Mouse (Mus musculus) forebrain, embryonic 13.5 days (tissue): ENCODE measurements around the gene Havcr1. TPM values are rescaled to one million over a fixed set of nuclear protein-coding genes. Genes with fewer than 3 reads are reported as not detected.
"Not testable (repeated sequence)": the region's sequence is repeated elsewhere in the genome, so short reads cannot be mapped to it uniquely, and the experiment has no call there.

ENCODE experiments used
- ATAC-seq: fragments of 200-750 bp; cut with Nextera tagmentation; 2 replicates; pipeline ENCODE4 v1.8.0; 2017
- H3K27ac ChIP-seq: fragments of 300-500 bp; sonication (generic); 2 replicates; pipeline ENCODE4 v1.5.1; 2015; ENCODE audit warnings: inconsistent platforms, mild to moderate bottlenecking, moderate library complexity
- H3K27me3 ChIP-seq: fragments of 300-500 bp; sonication (generic); 2 replicates; pipeline ENCODE4 v1.6.1; 2015; ENCODE audit warnings: mild to moderate bottlenecking, inconsistent platforms
- H3K36me3 ChIP-seq: fragments of 300-500 bp; sonication (generic); 2 replicates; pipeline ENCODE4 v1.6.1; 2015; ENCODE audit warnings: mild to moderate bottlenecking, inconsistent platforms; ENCODE audit not compliant: poor library complexity, severe bottlenecking
- H3K4me1 ChIP-seq: fragments of 300-500 bp; sonication (generic); 2 replicates; pipeline ENCODE4 v1.6.1; 2015; ENCODE audit warnings: inconsistent platforms
- H3K4me2 ChIP-seq: fragments of 300-500 bp; sonication (generic); 2 replicates; pipeline ENCODE4 v1.6.1; 2015; ENCODE audit warnings: inconsistent platforms, mild to moderate bottlenecking, moderate library complexity
- H3K4me3 ChIP-seq: fragments of 300-500 bp; sonication (generic); 2 replicates; pipeline ENCODE4 v1.5.1; 2015; ENCODE audit warnings: mild to moderate bottlenecking, inconsistent platforms
- H3K9ac ChIP-seq: fragments of 300-500 bp; sonication (generic); 2 replicates; pipeline ENCODE4 v1.6.1; 2015; ENCODE audit warnings: mild to moderate bottlenecking, inconsistent platforms
- H3K9me3 ChIP-seq: fragments of 300-500 bp; sonication (generic); replicated peaks from 2 replicates; pipeline ENCODE4 v1.6.1; 2016; ENCODE audit warnings: inconsistent platforms
- WGBS: fragments of 180-500 bp; shearing (Covaris S2); methylation state at CpG from one replicate; pipeline ENCODE4 v1.1.7; 2015; 5-methylcytosine and 5-hydroxymethylcytosine counted together
- polyA plus RNA-seq: library from polyadenylated mRNA; unstranded; fragments of >200 nt; fragmentation: Nextera tagmentation; extraction: Ambion mirVana; gene quantifications from 2 replicates; pipeline ENCODE4 v1.2.1, GENCODE M21; 2015

Gene Havcr1
- polyA plus RNA-seq, 1 experiment from 2014 or later, result not detected

DNA sequence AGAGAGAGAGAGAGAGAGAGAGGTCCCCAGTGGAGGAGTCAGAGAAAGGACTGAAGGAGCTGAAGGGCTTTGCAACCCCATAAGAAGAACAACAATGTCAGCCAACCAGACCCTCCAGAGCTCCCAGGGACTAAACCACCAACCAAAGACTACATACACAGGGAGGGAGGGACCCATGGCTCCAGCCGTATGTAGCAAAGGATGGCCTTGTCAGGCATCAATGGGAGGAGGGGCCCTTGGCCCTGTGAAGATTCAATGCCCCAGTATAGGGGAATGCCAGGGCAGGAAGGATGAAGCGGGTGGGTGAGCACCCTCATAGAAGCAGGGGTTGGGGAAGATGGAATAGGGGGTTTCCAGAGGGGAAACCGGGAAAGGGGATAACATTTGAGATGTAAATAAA lies 6.8 kb downstream of the Havcr1 start:
- H3K4me3 ChIP-seq, result no peak overlapping the region
- no peak overlapping the region for H3K27ac ChIP-seq
- H3K36me3 ChIP-seq, result no peaks in the 10 kb centered on the region
- WGBS, result 85% methylated on average over 3 of the region's 3 CpGs
- ATAC-seq, result no peak
- H3K4me1 ChIP-seq, result no peaks in the 10 kb centered on the region
- no peaks in the 10 kb centered on the region for H3K9me3 ChIP-seq
- H3K27me3 ChIP-seq, result no peaks in the 10 kb centered on the region
- no peak overlapping the region for H3K4me2 ChIP-seq
- no peak overlapping the region for H3K9ac ChIP-seq

DNA sequence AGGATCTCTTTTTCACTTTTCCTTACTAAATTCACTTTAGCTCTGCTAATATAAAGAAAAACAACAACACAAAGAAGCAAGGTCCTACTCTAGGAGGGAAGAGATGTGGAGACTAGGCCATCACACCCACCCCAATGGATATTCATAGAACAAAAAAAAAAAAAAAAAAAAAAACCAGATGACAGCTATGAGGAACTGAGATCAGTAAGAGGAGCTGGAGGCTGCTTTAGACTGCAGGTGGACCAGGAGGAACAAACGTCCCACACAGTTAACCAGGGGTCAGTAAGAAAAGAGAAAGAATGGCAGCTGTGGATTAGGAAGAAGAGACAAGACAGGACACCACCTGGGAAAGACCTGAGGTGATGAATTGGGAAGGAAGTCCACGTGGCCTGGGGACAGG lies 13.1 kb downstream of the Havcr1 start:
- ATAC-seq, result no peak
- H3K27ac ChIP-seq, result no peak overlapping the region
- no peak overlapping the region for H3K4me3 ChIP-seq
- no peak overlapping the region for H3K9ac ChIP-seq
- H3K4me2 ChIP-seq, result no peak overlapping the region
- no peaks in the 10 kb centered on the region for H3K27me3 ChIP-seq
- H3K36me3 ChIP-seq, result no peaks in the 10 kb centered on the region
- no peaks in the 10 kb centered on the region for H3K9me3 ChIP-seq
- no peaks in the 10 kb centered on the region for H3K4me1 ChIP-seq
- WGBS, result 61% methylated on average over 2 of the region's 2 CpGs

- Histone ChIP-seq H3K27me3 (no peaks in the 10 kb centered on the region), H3K36me3 (no peaks in the 10 kb centered on the region), H3K4me2 (no peak overlapping the region), H3K4me1 (0 out of 2 replicates have a peak, but pooled peaks cover 3% of the 10 kb centered on the region), H3K27ac (no peak overlapping the region), H3K9ac (no peak overlapping the region), H3K4me3 (no peak overlapping the region), H3K9me3 (no peaks in the 10 kb centered on the region)
- ATAC-seq, result no peak
- WGBS, result 87% methylated on average over 2 of the region's 2 CpGs
These were observed 18.8 kb downstream of the Havcr1 start for GRCm38 (mm10) chr11:46753662-46754061.

GRCm38 (mm10) chr11:46754669-46755068 lies 19.8 kb downstream of the Havcr1 start:
- 26% methylated on average over 4 of the region's 4 CpGs for WGBS
- Histone ChIP-seq H3K27me3 (no peaks in the 10 kb centered on the region), H3K9ac (no peak overlapping the region), H3K4me3 (no peak overlapping the region), H3K36me3 (no peaks in the 10 kb centered on the region), H3K4me1 (0 out of 2 replicates have a peak, but pooled peaks cover 3% of the 10 kb centered on the region), H3K9me3 (no peaks in the 10 kb centered on the region), H3K27ac (no peak overlapping the region), H3K4me2 (no peak overlapping the region)
- no peak; the same call in 1 of the 2 replicates for ATAC-seq

- H3K9me3 ChIP-seq, H3K27ac ChIP-seq, H3K4me1 ChIP-seq, H3K4me3 ChIP-seq, H3K9ac ChIP-seq, H3K4me2 ChIP-seq, H3K27me3 ChIP-seq, H3K36me3 ChIP-seq: not testable (repeated sequence)
- ATAC-seq, result peak; percentile 51; the same call in 1 of the 2 replicates
- WGBS, result 84% methylated on average over 6 of the region's 6 CpGs
These were observed 20.8 kb downstream of the Havcr1 start for GRCm38 (mm10) chr11:46755714-46756113.

GRCm38 (mm10) chr11:46776879-46777278 lies 42.0 kb downstream of the Havcr1 start:
- Histone ChIP-seq H3K36me3 (no peaks in the 10 kb centered on the region), H3K9me3 (no peaks in the 10 kb centered on the region), H3K27me3 (no peaks in the 10 kb centered on the region), H3K4me1 (no peaks in the 10 kb centered on the region), H3K9ac (no peak overlapping the region), H3K4me3 (no peak overlapping the region), H3K4me2 (no peak overlapping the region), H3K27ac (no peak overlapping the region)
- no peak for ATAC-seq
- 77% methylated on average over 3 of the region's 3 CpGs for WGBS

- Histone ChIP-seq H3K27ac (no peak overlapping the region), H3K9ac (no peak overlapping the region), H3K36me3 (no peaks in the 10 kb centered on the region), H3K9me3 (no peaks in the 10 kb centered on the region), H3K4me3 (no peak overlapping the region), H3K27me3 (no peaks in the 10 kb centered on the region), H3K4me2 (no peak overlapping the region), H3K4me1 (no peaks in the 10 kb centered on the region)
- 81% methylated on average over 2 of the region's 2 CpGs for WGBS
- no peak for ATAC-seq
These were observed 44.9 kb downstream of the Havcr1 start for GRCm38 (mm10) chr11:46779811-46780210.

- ATAC-seq, result no peak
- H3K27ac ChIP-seq, result no peak overlapping the region
- H3K4me1 ChIP-seq, result no peaks in the 10 kb centered on the region
- no peak overlapping the region for H3K4me2 ChIP-seq
- H3K4me3 ChIP-seq, result no peak overlapping the region
- H3K36me3 ChIP-seq, result no peaks in the 10 kb centered on the region
- no peaks in the 10 kb centered on the region for H3K9me3 ChIP-seq
- H3K9ac ChIP-seq, result no peak overlapping the region
- WGBS, result 88% methylated on average over 2 of the region's 2 CpGs
- no peaks in the 10 kb centered on the region for H3K27me3 ChIP-seq
These were observed 69.6 kb downstream of the Havcr1 start for GRCm38 (mm10) chr11:46804440-46804839.

DNA sequence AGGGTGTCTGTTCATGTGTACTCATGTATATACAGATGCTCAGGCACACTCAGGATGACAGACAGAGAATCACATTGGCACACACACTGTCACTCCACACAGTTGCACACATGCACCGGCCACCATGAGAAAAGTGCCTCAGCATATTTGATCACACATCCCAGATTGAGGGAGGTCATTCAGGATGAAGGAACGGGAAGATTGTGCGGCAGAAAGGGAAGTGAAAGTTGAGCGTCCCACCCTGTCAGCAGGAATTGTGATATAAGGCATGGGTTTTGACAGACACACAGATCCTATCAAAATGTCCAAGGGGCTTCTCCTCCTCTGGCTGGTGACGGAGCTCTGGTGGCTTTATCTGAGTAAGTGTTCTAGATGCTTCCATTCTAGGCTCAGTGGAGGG lies 75.6 kb downstream of the Havcr1 start, which contains the start of gene Timd4:
Gene Timd4, plus strand, starts transcription at position 290 of the 400 bp plus-strand sequence.
- Histone ChIP-seq H3K4me2 (no peak within 1 kb of the TSS), H3K4me3 (no peak within 1 kb of the TSS), H3K36me3 (no peaks in the 10 kb centered on the region), H3K4me1 (no peaks in the 10 kb centered on the region), H3K9ac (no peak within 1 kb of the TSS), H3K27me3 (no peaks in the 10 kb centered on the region), H3K9me3 (no peaks in the 10 kb centered on the region), H3K27ac (no peak within 1 kb of the TSS)
- no peak for ATAC-seq
- 93% methylated on average over 5 of the region's 5 CpGs for WGBS

- ATAC-seq, result no peak
- Histone ChIP-seq H3K4me3 (no peak overlapping the region), H3K36me3 (no peaks in the 10 kb centered on the region), H3K9ac (no peak overlapping the region), H3K27ac (no peak overlapping the region), H3K9me3 (no peaks in the 10 kb centered on the region), H3K27me3 (no peaks in the 10 kb centered on the region), H3K4me1 (no peaks in the 10 kb centered on the region), H3K4me2 (no peak overlapping the region)
- WGBS, result 94% methylated on average over 5 of the region's 5 CpGs
These were observed 82.8 kb downstream of the Havcr1 start for GRCm38 (mm10) chr11:46817692-46818091.

DNA sequence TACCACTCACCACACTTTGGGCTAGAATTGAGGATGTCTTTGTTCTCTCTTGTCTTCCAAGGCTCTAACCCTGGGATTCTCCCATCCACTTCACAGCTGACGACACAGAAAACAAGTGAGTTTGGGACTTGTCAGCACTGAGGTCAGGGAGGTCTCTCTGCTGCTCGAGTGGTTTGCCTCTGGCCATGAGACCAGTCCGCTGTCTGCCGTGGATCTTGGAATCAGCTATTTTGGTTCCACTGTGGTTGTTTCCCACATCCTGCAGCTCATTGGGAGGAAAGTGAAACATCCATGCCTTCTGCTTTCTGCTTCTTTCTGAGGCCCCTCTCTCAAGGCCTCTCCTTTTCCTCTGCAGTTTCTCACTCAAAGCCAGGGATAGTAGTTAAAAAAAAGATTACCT lies 85.0 kb downstream of the Havcr1 start:
- Histone ChIP-seq H3K27ac (no peak overlapping the region), H3K36me3 (no peaks in the 10 kb centered on the region), H3K4me1 (no peaks in the 10 kb centered on the region), H3K4me2 (no peak overlapping the region), H3K9me3 (no peaks in the 10 kb centered on the region), H3K9ac (no peak overlapping the region), H3K27me3 (no peaks in the 10 kb centered on the region), H3K4me3 (no peak overlapping the region)
- no peak for ATAC-seq
- WGBS, result 80% methylated on average over 4 of the region's 4 CpGs
